Mouse (Mus musculus) embryonic facial prominence, embryonic 14.5 days (tissue): ENCODE measurements at regions not wholly inside any gene's neighbourhood (a gene's known extent, or its start where the extent isn't known, plus 50 kb on each side); places are given as distances from the start of the nearest gene placed in this dataset.
"Not testable (repeated sequence)": the region's sequence is repeated elsewhere in the genome, so short reads cannot be mapped to it uniquely, and the experiment has no call there.

Experiments used
- ATAC-seq: fragments of 200-750 bp; cut with Nextera tagmentation; 2 replicates; pipeline ENCODE4 v1.8.0; 2017; ENCODE audit warnings: low read depth, moderate number of reproducible peaks, moderate TSS enrichment
- DNase-seq: peaks from one replicate; pipeline ENCODE4 v3.0.0-alpha.2; 2015; ENCODE audit warnings: low spot score
- H3K27ac ChIP-seq: fragments of 300-500 bp; sonication (generic); replicated peaks from 2 replicates; pipeline ENCODE4 v1.5.1; 2014; ENCODE audit warnings: low read depth, mild to moderate bottlenecking, low read length, moderate library complexity
- H3K27me3 ChIP-seq: fragments of 300-500 bp; sonication (generic); replicated peaks from 2 replicates; pipeline ENCODE4 v1.6.1; 2014; ENCODE audit warnings: low read length; ENCODE audit not compliant: control insufficient read depth, insufficient read depth
- H3K36me3 ChIP-seq: fragments of 300-500 bp; sonication (generic); 2 replicates; pipeline ENCODE4 v1.6.1; 2014; ENCODE audit warnings: low read length, mixed read lengths; ENCODE audit not compliant: control insufficient read depth, insufficient read depth
- H3K4me1 ChIP-seq: fragments of 300-500 bp; sonication (generic); 2 replicates; pipeline ENCODE4 v1.6.1; 2014; ENCODE audit warnings: antibody characterized with exemption, low read length; ENCODE audit not compliant: control insufficient read depth, insufficient read depth
- H3K4me2 ChIP-seq: fragments of 300-500 bp; sonication (generic); 2 replicates; pipeline ENCODE4 v1.6.1; 2014; ENCODE audit warnings: low read depth, mild to moderate bottlenecking, low read length, moderate library complexity, mixed read lengths
- H3K4me3 ChIP-seq: fragments of 300-500 bp; sonication (generic); 2 replicates; pipeline ENCODE4 v1.5.1; 2014; ENCODE audit warnings: low read depth, mild to moderate bottlenecking, low read length
- H3K9ac ChIP-seq: fragments of 300-500 bp; sonication (generic); 2 replicates; pipeline ENCODE4 v1.6.1; 2014; ENCODE audit warnings: low read depth, mild to moderate bottlenecking, low read length, moderate library complexity, mixed read lengths
- H3K9me3 ChIP-seq: fragments of 300-500 bp; sonication (generic); 2 replicates; pipeline ENCODE4 v1.6.1; 2016; ENCODE audit warnings: low read length; ENCODE audit not compliant: control insufficient read depth
- WGBS: fragments of 180-500 bp; shearing (Covaris S2); extraction: QIAGEN DNeasy Blood & Tissue Kit; methylation state at CpG from one replicate; pipeline ENCODE4 v1.1.7; 2014; 5-methylcytosine and 5-hydroxymethylcytosine counted together

- H3K9me3 ChIP-seq, result no peaks in the 10 kb centered on the region
- H3K4me1 ChIP-seq, result no peaks in the 10 kb centered on the region
- ATAC-seq, result no peak
- H3K27me3 ChIP-seq, result peaks cover 15% of the 10 kb centered on the region; the same call in 1 of the 2 replicates
- WGBS, result 16% methylated on average over 5 of the region's 5 CpGs
- peak; percentile 5 for DNase-seq
- no peak overlapping the region for H3K27ac ChIP-seq
- H3K4me3 ChIP-seq, result no peak overlapping the region
- H3K36me3 ChIP-seq, result no peaks in the 10 kb centered on the region
- H3K9ac ChIP-seq, result no peak overlapping the region
- no peak overlapping the region for H3K4me2 ChIP-seq
Observed at GRCm38 (mm10) chr14:48800857-48801256, 127.2 kb upstream of the Otx2 start.

GRCm38 (mm10) chr14:48800100-48800449 is 126.5 kb upstream of the Otx2 start:
- Histone ChIP-seq H3K9me3 (no peaks in the 10 kb centered on the region), H3K4me2 (no peak overlapping the region), H3K4me1 (no peaks in the 10 kb centered on the region), H3K27me3 (peaks cover 15% of the 10 kb centered on the region; the same call in 1 of the 2 replicates), H3K9ac (no peak overlapping the region), H3K4me3 (no peak overlapping the region), H3K36me3 (no peaks in the 10 kb centered on the region), H3K27ac (no peak overlapping the region)
- DNase-seq (no peak), ATAC-seq (no peak)
- 30% methylated on average over 4 of the region's 4 CpGs for WGBS

GRCm38 (mm10) chr14:48799442-48800099 is 126.0 kb upstream of the Otx2 start:
- DNase-seq (peak; percentile 32), ATAC-seq (no peak)
- H3K4me2 ChIP-seq, result no peak overlapping the region
- H3K9ac ChIP-seq, result no peak overlapping the region
- H3K4me3 ChIP-seq, result no peak overlapping the region
- no peaks in the 10 kb centered on the region for H3K36me3 ChIP-seq
- H3K4me1 ChIP-seq, result no peaks in the 10 kb centered on the region
- no peak overlapping the region for H3K27ac ChIP-seq
- 40% methylated on average over 10 of the region's 10 CpGs for WGBS
- peaks cover 15% of the 10 kb centered on the region; the same call in 1 of the 2 replicates for H3K27me3 ChIP-seq
- no peaks in the 10 kb centered on the region for H3K9me3 ChIP-seq

- H3K36me3 ChIP-seq, result no peaks in the 10 kb centered on the region
- H3K9ac ChIP-seq, result no peak overlapping the region
- H3K4me3 ChIP-seq, result no peak overlapping the region
- no peaks in the 10 kb centered on the region for H3K27me3 ChIP-seq
- no peak overlapping the region for H3K27ac ChIP-seq
- WGBS, result 86% methylated on average over 5 of the region's 5 CpGs
- no peak for ATAC-seq
- H3K9me3 ChIP-seq, result no peaks in the 10 kb centered on the region
- no peak for DNase-seq
- no peaks in the 10 kb centered on the region for H3K4me1 ChIP-seq
- no peak overlapping the region for H3K4me2 ChIP-seq
Observed at GRCm38 (mm10) chr14:48791507-48791906, 117.9 kb upstream of the Otx2 start.

DNA sequence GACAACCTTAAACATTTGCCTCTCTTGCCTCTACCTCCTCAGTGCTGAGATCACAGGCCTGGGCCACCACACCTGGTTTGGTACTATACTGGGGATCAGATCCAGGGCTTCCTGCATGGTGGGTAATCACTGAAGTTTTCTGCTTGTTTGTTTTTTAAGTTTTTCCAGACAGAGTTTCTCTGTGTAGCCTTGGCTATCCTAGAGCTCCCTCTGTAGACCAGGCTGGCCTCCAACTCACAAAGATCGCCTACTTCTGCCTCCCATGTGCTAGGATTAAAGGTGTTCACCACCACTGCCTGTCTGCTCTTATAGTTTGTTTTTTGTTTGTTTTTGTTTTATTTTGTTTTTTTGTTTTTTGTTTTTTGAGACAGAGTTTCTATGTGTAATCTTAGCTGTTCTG is 105.7 kb upstream of the Otx2 start:
- Histone ChIP-seq H3K36me3 (no peaks in the 10 kb centered on the region), H3K4me1 (no peaks in the 10 kb centered on the region), H3K4me3 (no peak overlapping the region), H3K27me3 (no peaks in the 10 kb centered on the region), H3K9me3 (no peaks in the 10 kb centered on the region), H3K27ac (no peak overlapping the region), H3K9ac (no peak overlapping the region), H3K4me2 (no peak overlapping the region)
- ATAC-seq (no peak), DNase-seq (no peak)
- WGBS, result 79% methylated on average over 1 of the region's 1 CpGs

- DNase-seq, result peak; percentile 19
Observed at GRCm38 (mm10) chr14:48770832-48771231, 97.2 kb upstream of the Otx2 start.

GRCm38 (mm10) chr14:48762691-48763090 is 89.1 kb upstream of the Otx2 start:
- DNase-seq (no peak), ATAC-seq (no peak)
- H3K4me1 ChIP-seq, result no peaks in the 10 kb centered on the region
- H3K9me3 ChIP-seq, result no peaks in the 10 kb centered on the region
- H3K36me3 ChIP-seq, result no peaks in the 10 kb centered on the region
- H3K4me3 ChIP-seq, result no peak overlapping the region
- H3K9ac ChIP-seq, result no peak overlapping the region
- no peak overlapping the region for H3K27ac ChIP-seq
- 81% methylated on average over 5 of the region's 5 CpGs for WGBS
- H3K4me2 ChIP-seq, result no peak overlapping the region
- no peaks in the 10 kb centered on the region for H3K27me3 ChIP-seq

More at GRCm38 (mm10) chr14:48770832-48771231, 97.2 kb upstream of the Otx2 start:
- Histone ChIP-seq H3K9me3 (no peaks in the 10 kb centered on the region), H3K9ac (no peak overlapping the region), H3K36me3 (no peaks in the 10 kb centered on the region), H3K27me3 (no peaks in the 10 kb centered on the region), H3K27ac (no peak overlapping the region), H3K4me1 (no peaks in the 10 kb centered on the region), H3K4me3 (no peak overlapping the region), H3K4me2 (no peak overlapping the region)
- no peak for ATAC-seq
- 43% methylated on average over 9 of the region's 9 CpGs for WGBS

DNA sequence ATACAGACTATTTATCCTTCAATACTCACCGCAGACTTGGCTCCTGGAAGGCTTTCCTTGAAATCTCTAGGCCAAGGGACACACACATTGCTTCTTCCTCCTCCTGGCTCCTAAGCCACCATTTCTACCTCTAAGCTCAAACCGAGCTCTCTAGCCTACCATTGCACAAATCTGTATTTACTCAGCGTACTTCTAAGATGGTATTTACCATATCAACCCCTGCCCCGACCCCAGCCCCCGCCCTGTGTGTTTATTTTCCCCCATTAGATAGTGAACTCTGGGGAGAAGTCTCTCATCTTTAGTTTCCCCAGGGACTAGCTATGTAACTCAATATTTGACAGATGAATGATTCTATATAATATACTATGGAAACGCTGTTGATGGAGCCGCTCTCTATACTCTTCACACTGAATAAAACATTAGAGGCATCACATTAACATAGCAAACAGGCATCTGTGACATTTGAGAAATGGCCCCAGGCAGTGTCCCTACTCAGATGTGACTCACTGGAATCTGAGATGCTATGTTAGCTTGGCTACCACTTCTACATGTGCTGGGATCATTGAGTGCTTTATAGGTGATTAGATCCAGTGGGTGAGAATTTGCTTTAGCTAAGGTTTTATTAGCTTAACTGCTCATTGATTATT is 87.5 kb upstream of the Otx2 start:
- H3K9ac ChIP-seq, result no peak overlapping the region
- H3K4me2 ChIP-seq, result no peak overlapping the region
- no peak overlapping the region for H3K27ac ChIP-seq
- no peaks in the 10 kb centered on the region for H3K4me1 ChIP-seq
- H3K9me3 ChIP-seq, result no peaks in the 10 kb centered on the region
- WGBS, result 58% methylated on average over 7 of the region's 7 CpGs
- ATAC-seq (no peak), DNase-seq (no peak)
- H3K27me3 ChIP-seq, result no peaks in the 10 kb centered on the region
- no peaks in the 10 kb centered on the region for H3K36me3 ChIP-seq
- H3K4me3 ChIP-seq, result no peak overlapping the region

GRCm38 (mm10) chr14:48755096-48755495 is 81.5 kb upstream of the Otx2 start:
- not testable (repeated sequence) for H3K36me3 ChIP-seq, H3K4me1 ChIP-seq, DNase-seq, H3K27ac ChIP-seq, ATAC-seq, H3K9me3 ChIP-seq, H3K9ac ChIP-seq, H3K4me3 ChIP-seq, H3K4me2 ChIP-seq
- peaks cover 30% of the 10 kb centered on the region for H3K27me3 ChIP-seq
- WGBS, result 92% methylated on average over 5 of the region's 5 CpGs
